Mouse (Mus musculus): Measurements from ENCODE around the gene Fbxo21.

- no peak for TF ChIP-seq POLR2A (IDR thresholded peaks at IDR 0.05; ENCODE audit: low read depth, low read length)
- no peak for TF ChIP-seq CTCF (conservative IDR thresholded peaks at IDR 0.05 in 1 of 2, IDR thresholded peaks at IDR 0.05 in 1 of 2; ENCODE audit: low read depth in 2 of 2, low read length in 2 of 2)
- TF ChIP-seq USF1 (IDR thresholded peaks at IDR 0.05; ENCODE audit: low read depth, low read length), result no peak
- TF ChIP-seq ZC3H11A (IDR thresholded peaks at IDR 0.05; ENCODE audit: low read depth, low read length), result no peak
- no peak for TF ChIP-seq USF2 (conservative IDR thresholded peaks at IDR 0.05; ENCODE audit: low read depth, low read length)
- TF ChIP-seq ETS1 (conservative IDR thresholded peaks at IDR 0.05; ENCODE audit: low read depth, low read length), result no peak
- TF ChIP-seq RCOR1 (conservative IDR thresholded peaks at IDR 0.05; ENCODE audit: low read depth, low read length), result no peak
- no peak for TF ChIP-seq MAZ (IDR thresholded peaks at IDR 0.05; ENCODE audit: low read depth, low read length)
- TF ChIP-seq HCFC1 (IDR thresholded peaks at IDR 0.05; ENCODE audit: low read depth, low read length), result no peak
- no peak for TF ChIP-seq UBTF (IDR thresholded peaks at IDR 0.05; ENCODE audit: low read depth, low read length)
- TF ChIP-seq SMC3 (IDR thresholded peaks at IDR 0.05; ENCODE audit: low read depth, low read length), result no peak
- no peak for TF ChIP-seq TBP (conservative IDR thresholded peaks at IDR 0.05; ENCODE audit: low read depth, low read length)
- no peak for TF ChIP-seq ZNF384 (IDR thresholded peaks at IDR 0.05; ENCODE audit: low read depth, low read length)
- no peak for TF ChIP-seq MAX (IDR thresholded peaks at IDR 0.05; ENCODE audit: low read length)
Measured at GRCm38 (mm10) chr5:117979082-117979481, 2.6 kb downstream of the Fbxo21 start.

Measured in CH12.LX (cell line).